Mouse (Mus musculus): ENCODE results near the gene Sh2d4b. TPM values are rescaled to one million over a fixed set of nuclear protein-coding genes. Genes with fewer than 3 reads are reported as not detected.

Gene Sh2d4b
- polyA plus RNA-seq, 1 experiment from 2014 or later: 0.20 TPM

DNA sequence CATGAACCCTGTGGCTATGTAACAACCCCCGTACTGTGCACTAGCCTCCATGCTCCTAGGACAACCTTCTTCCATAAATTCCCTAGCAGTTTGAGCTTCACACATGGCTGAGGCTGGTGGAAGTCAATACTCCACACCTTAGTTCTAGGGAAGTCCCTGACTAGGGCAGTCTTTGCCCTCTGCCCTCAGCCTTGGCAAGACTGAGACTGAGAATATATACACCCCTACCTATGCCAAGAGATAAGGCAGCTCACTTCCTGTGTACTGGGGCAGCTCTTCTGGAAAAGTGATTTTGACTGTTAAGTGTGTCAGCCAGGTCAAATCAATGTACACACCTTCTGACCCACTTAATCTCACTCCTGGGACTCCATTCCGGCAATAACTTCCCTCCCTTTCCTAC is 34.0 kb upstream of the Sh2d4b start:
- WGBS (ENCODE audit: insufficient replicate concordance): 52% methylated on average over 2 of the region's 2 CpGs
- Histone ChIP-seq H3K4me1 (replicated peaks) (peaks cover 93% of the 10 kb centered on the region), H3K9ac (no peak overlapping the region), H3K27me3 (no peaks in the 10 kb centered on the region), H3K4me3 (replicated peaks) (no peak overlapping the region), H3K9me3 (replicated peaks) (no peaks in the 10 kb centered on the region), H3K36me3 (peaks cover 7% of the 10 kb centered on the region; the same call in 1 of the 2 replicates), H3K27ac (no peak overlapping the region), H3K4me2 (no peak overlapping the region)
- DNase-seq: no peak
- peak; percentile 28; the same call in 1 of the 2 replicates for ATAC-seq (ENCODE audit: low read depth)

DNA sequence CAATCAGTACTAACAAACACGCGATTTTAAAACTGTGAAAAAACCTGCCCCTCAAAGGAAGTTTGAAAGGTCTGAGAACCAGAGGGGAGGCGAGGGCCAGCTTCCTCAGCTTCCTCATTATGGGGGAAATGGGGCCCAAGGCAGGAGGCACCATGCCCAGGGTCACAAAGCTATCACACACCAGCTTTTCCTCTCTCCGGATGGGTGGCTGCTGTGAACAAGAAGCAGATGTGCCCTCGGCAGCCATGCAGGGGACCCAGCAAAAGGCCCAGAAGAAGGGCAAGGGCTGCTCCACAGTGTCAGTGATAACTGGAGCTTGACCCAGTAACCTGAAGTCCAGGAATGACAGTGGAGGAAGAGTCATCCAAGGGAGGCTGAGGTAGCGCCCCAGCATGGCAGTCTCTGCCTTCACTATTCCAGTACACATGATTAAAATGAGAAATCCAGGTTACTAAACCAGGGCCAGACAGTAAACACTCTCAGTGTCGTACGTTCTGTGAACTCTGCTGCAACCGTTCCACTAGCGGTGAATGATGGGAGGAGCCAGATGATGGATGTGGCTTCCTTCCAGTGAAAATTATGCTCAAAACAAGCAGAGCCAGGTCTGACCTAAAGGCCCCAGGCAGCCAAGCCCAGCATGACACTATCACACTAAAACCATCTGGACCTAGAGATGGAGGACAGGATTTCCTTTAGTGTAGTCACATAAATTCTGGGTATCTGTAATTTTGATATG is 31.5 kb upstream of the Sh2d4b start:
- Histone ChIP-seq H3K9me3 (replicated peaks) (no peaks in the 10 kb centered on the region), H3K36me3 (peaks cover 14% of the 10 kb centered on the region; the same call in 1 of the 2 replicates), H3K4me1 (replicated peaks) (peaks cover 92% of the 10 kb centered on the region), H3K4me3 (replicated peaks) (no peak overlapping the region), H3K27ac (peak overlapping the region; percentile 79), H3K9ac (peak overlapping the region; percentile 5), H3K4me2 (peak overlapping the region; percentile 32), H3K27me3 (no peaks in the 10 kb centered on the region)
- ATAC-seq (ENCODE audit: low read depth) (peak; percentile 62), DNase-seq (no peak)
- WGBS (ENCODE audit: insufficient replicate concordance): 18% methylated on average over 10 of the region's 10 CpGs

DNA sequence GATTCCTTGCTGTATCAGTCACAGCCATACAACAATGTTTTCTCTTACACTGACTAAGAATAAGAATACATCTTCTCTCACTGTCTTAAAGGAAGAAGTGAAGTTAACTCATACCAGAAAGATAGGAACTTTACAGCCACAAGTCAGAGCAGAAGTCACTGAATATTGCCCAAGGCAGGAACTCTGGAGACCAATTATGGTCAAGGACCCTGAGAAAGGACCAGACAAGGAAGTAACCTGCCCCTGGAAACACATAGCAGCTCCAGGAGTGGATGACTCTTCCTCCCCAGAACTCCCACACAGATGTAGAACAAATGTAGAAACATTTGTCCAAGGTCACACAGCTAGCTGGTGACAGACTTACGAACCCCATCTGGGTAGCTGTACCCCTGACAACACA is 28.2 kb upstream of the Sh2d4b start:
- DNase-seq (no peak), ATAC-seq (ENCODE audit: low read depth) (no peak)
- Histone ChIP-seq H3K27me3 (no peaks in the 10 kb centered on the region), H3K36me3 (peaks cover 18% of the 10 kb centered on the region), H3K4me1 (replicated peaks) (peaks cover 78% of the 10 kb centered on the region), H3K9me3 (replicated peaks) (no peaks in the 10 kb centered on the region), H3K4me3 (replicated peaks) (no peak overlapping the region), H3K9ac (no peak overlapping the region), H3K27ac (0 out of 2 replicates have a peak overlapping the region, but pooled peaks have one; percentile 29), H3K4me2 (no peak overlapping the region)
- WGBS (ENCODE audit: insufficient replicate concordance): 74% methylated on average over 1 of the region's 1 CpGs

DNA sequence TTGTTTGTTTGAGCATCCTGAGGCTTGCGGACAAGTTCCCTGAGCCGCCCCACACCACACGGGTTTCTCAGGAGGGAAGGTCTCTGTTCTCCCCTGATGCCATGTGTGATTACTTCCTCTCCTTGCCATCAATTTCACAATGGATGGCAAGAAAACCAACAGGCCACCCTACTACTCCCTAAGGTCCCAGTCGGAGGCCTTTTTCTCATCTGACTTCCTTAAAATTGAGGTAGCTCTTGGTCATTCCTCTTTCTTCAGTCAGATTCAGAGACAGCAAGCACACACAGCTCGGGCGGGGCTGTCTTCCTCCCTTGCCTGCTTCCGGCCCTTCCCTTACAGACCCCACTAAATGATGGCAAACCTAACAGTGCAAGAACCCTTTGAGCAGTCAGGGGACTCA is 26.5 kb upstream of the Sh2d4b start:
- H3K4me2 ChIP-seq: no peak overlapping the region
- ATAC-seq (ENCODE audit: low read depth) (no peak), DNase-seq (no peak)
- 53% methylated on average over 7 of the region's 7 CpGs for WGBS (ENCODE audit: insufficient replicate concordance)
- H3K27ac ChIP-seq: no peak overlapping the region
- H3K36me3 ChIP-seq: peaks cover 29% of the 10 kb centered on the region
- no peak overlapping the region for H3K4me3 ChIP-seq (replicated peaks)
- H3K9ac ChIP-seq: no peak overlapping the region
- no peaks in the 10 kb centered on the region for H3K27me3 ChIP-seq
- H3K4me1 ChIP-seq (replicated peaks): peaks cover 65% of the 10 kb centered on the region
- no peaks in the 10 kb centered on the region for H3K9me3 ChIP-seq (replicated peaks)

DNA sequence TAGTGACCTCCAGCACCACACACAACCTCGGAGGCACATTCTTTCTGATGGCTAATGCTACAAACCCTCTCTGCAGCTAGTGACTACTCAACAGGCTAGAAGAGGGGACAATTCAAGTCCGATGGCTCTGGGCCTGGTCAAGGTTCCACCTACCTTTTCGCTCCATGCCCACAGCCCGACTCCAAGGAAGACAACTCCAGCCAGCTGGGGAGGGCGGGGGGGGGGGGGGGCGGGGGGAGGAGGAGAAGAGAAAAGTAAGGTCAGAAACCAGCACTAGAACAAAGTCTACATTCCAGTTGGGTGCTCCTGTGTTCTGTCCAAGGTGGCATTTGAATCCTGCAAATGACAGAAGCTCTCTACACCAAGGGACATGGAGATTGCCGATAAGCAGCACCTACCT is 25.4 kb upstream of the Sh2d4b start:
- H3K36me3 ChIP-seq: peaks cover 39% of the 10 kb centered on the region
- peak overlapping the region; percentile 29; the same call in 1 of the 2 replicates for H3K27ac ChIP-seq
- H3K9me3 ChIP-seq (replicated peaks): no peaks in the 10 kb centered on the region
- ATAC-seq (ENCODE audit: low read depth) (0 out of 2 replicates have a peak, but pooled peaks have one; percentile 17), DNase-seq (no peak)
- 49% methylated on average over 7 of the region's 7 CpGs for WGBS (ENCODE audit: insufficient replicate concordance)
- no peak overlapping the region for H3K4me2 ChIP-seq
- H3K27me3 ChIP-seq: no peaks in the 10 kb centered on the region
- no peak overlapping the region for H3K9ac ChIP-seq
- H3K4me3 ChIP-seq (replicated peaks): no peak overlapping the region
- H3K4me1 ChIP-seq (replicated peaks): peaks cover 55% of the 10 kb centered on the region

DNA sequence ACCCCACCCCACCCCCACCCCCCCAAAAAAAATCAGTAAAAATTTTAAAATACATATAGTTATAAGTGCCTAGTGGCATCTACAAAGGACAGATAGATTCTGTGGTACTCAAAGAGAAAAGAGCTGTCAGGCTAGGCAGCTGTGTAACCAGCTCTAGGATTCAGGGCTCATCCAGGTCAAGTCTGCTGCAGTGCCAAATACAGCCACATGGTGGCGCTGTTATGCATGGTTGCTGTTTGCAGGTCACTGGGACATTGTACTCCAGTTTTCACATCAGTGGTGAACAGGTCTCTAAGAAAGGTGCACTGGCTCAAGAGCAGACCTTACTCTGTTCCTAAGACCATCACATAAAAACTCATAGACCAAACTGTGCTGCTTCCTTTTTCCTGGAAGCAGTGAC is 24.6 kb upstream of the Sh2d4b start:
- H3K27me3 ChIP-seq: no peaks in the 10 kb centered on the region
- no peak overlapping the region for H3K9ac ChIP-seq
- DNase-seq: peak; percentile 72
- WGBS (ENCODE audit: insufficient replicate concordance): 0% methylated on average over 1 of the region's 1 CpGs
- H3K27ac ChIP-seq: no peak overlapping the region
- H3K36me3 ChIP-seq: peaks cover 45% of the 10 kb centered on the region
- H3K4me3 ChIP-seq (replicated peaks): no peak overlapping the region
- ATAC-seq (ENCODE audit: low read depth): peak; percentile 45; the same call in 1 of the 2 replicates
- H3K9me3 ChIP-seq (replicated peaks): no peaks in the 10 kb centered on the region
- H3K4me1 ChIP-seq (replicated peaks): peaks cover 49% of the 10 kb centered on the region
- H3K4me2 ChIP-seq: no peak overlapping the region

DNA sequence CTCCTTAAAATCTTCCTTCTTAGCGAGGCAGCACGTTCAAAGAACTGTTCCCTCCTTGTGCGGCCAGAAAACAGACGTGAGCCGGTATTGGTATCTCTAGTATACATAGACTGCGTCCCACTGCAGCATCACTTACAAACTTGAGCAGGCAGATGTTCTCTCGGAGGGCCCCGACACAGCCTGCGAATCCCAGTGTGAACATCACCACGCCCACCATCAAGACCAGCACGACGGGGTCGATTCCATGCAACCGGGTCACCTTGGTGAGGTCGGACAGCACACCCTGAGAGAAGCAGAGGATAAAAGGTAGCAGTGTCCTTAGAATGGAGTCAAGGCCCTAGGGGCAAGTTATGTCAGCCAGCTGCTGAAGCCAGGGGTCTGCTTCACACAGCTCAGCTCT is 23.6 kb upstream of the Sh2d4b start:
- H3K36me3 ChIP-seq: peaks cover 48% of the 10 kb centered on the region
- peaks cover 39% of the 10 kb centered on the region for H3K4me1 ChIP-seq (replicated peaks)
- no peaks in the 10 kb centered on the region for H3K9me3 ChIP-seq (replicated peaks)
- no peak overlapping the region for H3K9ac ChIP-seq
- H3K4me2 ChIP-seq: no peak overlapping the region
- H3K27me3 ChIP-seq: no peaks in the 10 kb centered on the region
- H3K27ac ChIP-seq: no peak overlapping the region
- ATAC-seq (ENCODE audit: low read depth): no peak
- 89% methylated on average over 15 of the region's 15 CpGs for WGBS (ENCODE audit: insufficient replicate concordance)
- H3K4me3 ChIP-seq (replicated peaks): no peak overlapping the region
- no peak for DNase-seq

DNA sequence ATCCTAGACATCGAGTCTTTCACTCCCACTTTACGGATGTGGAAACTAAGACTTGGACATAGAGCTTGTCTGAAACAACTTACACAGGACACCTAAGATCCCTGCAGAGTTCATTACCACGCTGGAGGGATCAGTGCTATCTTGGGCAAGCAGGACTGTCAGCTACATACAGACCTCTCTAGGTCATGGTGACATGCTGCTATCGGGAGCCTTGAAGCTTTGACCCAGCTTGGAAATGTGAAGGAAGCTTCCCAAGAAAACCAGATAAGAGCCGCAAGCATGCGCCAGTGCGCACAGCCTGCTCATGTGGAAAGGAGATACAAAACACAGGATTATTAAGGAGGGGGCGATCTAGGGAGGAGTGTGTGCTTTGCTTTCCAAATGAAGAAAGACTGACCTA is 22.8 kb upstream of the Sh2d4b start:
- H3K36me3 ChIP-seq: peaks cover 55% of the 10 kb centered on the region
- H3K4me3 ChIP-seq (replicated peaks): no peak overlapping the region
- H3K4me1 ChIP-seq (replicated peaks): peaks cover 33% of the 10 kb centered on the region
- H3K9ac ChIP-seq: no peak overlapping the region
- H3K27ac ChIP-seq: no peak overlapping the region
- H3K27me3 ChIP-seq: no peaks in the 10 kb centered on the region
- H3K9me3 ChIP-seq (replicated peaks): no peaks in the 10 kb centered on the region
- WGBS (ENCODE audit: insufficient replicate concordance): 71% methylated on average over 8 of the region's 8 CpGs
- no peak overlapping the region for H3K4me2 ChIP-seq
- ATAC-seq (ENCODE audit: low read depth) (no peak), DNase-seq (no peak)

DNA sequence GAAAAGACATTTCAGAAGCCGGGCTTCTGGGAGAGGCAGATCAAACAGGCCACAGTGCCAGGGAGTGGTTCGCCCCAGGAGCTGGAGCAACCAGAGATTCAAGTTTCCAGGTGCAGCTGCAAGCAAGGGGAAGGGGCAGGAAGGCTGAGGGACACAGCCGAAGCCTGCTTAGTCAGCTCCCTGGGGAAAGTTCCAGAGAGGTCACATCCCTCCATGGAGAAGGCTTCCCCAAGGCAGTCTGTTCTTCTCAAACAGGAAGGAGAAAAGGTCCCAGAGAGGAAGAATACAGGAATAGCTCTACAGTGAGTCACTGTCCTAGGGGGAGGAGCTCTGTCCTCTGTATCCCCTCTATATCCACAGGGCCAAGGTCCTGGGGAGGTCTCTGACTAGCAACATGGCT is 21.6 kb upstream of the Sh2d4b start:
- H3K9ac ChIP-seq: no peak overlapping the region
- no peak for DNase-seq
- H3K9me3 ChIP-seq (replicated peaks): no peaks in the 10 kb centered on the region
- H3K36me3 ChIP-seq: peaks cover 60% of the 10 kb centered on the region
- no peak overlapping the region for H3K4me3 ChIP-seq (replicated peaks)
- H3K4me2 ChIP-seq: no peak overlapping the region
- peak; percentile 32 for ATAC-seq (ENCODE audit: low read depth)
- 76% methylated on average over 3 of the region's 3 CpGs for WGBS (ENCODE audit: insufficient replicate concordance)
- H3K27ac ChIP-seq: no peak overlapping the region
- peaks cover 23% of the 10 kb centered on the region for H3K4me1 ChIP-seq (replicated peaks)
- no peaks in the 10 kb centered on the region for H3K27me3 ChIP-seq

DNA sequence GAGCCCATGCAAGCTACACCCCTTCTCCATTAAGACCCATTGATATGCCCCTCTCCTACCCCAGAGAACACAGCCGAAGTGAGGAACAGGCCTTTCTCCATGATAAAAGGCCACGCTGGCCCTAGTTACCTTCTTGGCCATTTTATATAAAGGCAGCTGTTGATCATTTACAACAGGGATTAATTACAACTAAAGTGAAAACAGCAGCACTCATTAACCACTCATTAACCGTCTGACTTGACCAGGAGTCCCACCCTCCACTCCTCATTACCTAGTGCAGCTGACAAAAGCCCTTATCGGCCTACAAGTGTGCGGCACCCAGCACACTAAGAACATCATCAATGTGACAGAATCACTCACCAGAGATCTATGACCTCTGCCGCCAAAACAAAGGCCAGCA is 20.6 kb upstream of the Sh2d4b start:
- 86% methylated on average over 6 of the region's 6 CpGs for WGBS (ENCODE audit: insufficient replicate concordance)
- Histone ChIP-seq H3K4me2 (no peak overlapping the region), H3K27me3 (no peaks in the 10 kb centered on the region), H3K9ac (no peak overlapping the region), H3K4me3 (replicated peaks) (no peak overlapping the region), H3K9me3 (replicated peaks) (no peaks in the 10 kb centered on the region), H3K27ac (no peak overlapping the region), H3K4me1 (replicated peaks) (peaks cover 13% of the 10 kb centered on the region), H3K36me3 (peaks cover 70% of the 10 kb centered on the region)
- ATAC-seq (ENCODE audit: low read depth) (no peak), DNase-seq (no peak)

DNA sequence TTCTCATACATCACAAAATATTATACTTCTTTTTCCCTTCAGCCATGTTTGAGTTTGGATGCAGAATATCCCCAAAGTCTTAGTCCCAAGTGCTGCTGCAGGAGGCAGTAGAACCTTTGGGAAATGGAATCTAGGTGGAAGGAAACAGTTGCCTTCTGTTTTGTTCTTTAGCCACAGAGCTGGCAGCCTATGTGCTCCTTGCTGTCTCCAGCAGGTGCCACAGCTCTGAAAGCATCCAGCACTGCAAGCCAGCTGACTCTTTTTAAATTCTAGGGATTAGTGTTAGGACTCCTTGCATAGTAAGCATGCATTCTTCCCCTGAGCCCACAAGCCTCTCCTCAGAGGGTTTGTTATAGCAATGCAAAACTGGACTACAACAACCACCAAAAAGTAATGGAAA is 18.5 kb upstream of the Sh2d4b start:
- Histone ChIP-seq H3K4me1 (replicated peaks) (peaks cover 14% of the 10 kb centered on the region), H3K9me3 (replicated peaks) (no peaks in the 10 kb centered on the region), H3K27me3 (no peaks in the 10 kb centered on the region), H3K4me2 (no peak overlapping the region), H3K9ac (no peak overlapping the region), H3K27ac (no peak overlapping the region), H3K36me3 (peaks cover 84% of the 10 kb centered on the region), H3K4me3 (replicated peaks) (no peak overlapping the region)
- ATAC-seq (ENCODE audit: low read depth) (no peak), DNase-seq (no peak)

DNA sequence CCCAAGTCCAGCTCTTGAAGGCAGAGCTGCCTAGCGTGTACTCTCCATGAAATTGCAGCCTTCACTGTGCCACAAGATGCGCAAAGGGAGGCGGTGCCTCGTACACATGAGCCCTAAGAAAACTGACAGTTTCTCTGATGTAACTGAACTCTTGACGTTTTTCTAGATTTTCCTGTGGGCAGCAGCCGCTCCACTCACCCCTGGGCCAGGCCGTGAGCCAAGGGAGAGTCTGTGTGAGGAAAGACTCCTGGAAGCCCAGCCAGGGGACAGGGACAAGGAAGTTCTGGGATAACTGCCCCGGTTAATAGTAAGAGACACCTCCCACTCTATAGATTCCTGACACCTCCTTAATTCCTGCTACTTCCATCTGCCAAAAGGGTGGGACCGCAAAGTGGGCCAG is 15.7 kb upstream of the Sh2d4b start:
- WGBS (ENCODE audit: insufficient replicate concordance): 86% methylated on average over 9 of the region's 9 CpGs
- Histone ChIP-seq H3K4me2 (no peak overlapping the region), H3K4me1 (replicated peaks) (peaks cover 22% of the 10 kb centered on the region), H3K27me3 (no peaks in the 10 kb centered on the region), H3K9me3 (replicated peaks) (no peaks in the 10 kb centered on the region), H3K4me3 (replicated peaks) (no peak overlapping the region), H3K36me3 (peaks cover 78% of the 10 kb centered on the region), H3K9ac (no peak overlapping the region), H3K27ac (no peak overlapping the region)
- DNase-seq (no peak), ATAC-seq (ENCODE audit: low read depth) (no peak)

All from liver, embryonic 13.5 days (tissue).